In genomic region chr12:90027023-90027422, GRCm38 (mm10) we compare ENCODE assay signal across 10 mouse cellular contexts.
DNase-seq lines count a peak whose midpoint lies in the region; TF ChIP-seq lines count a peak whose summit lies in the region.
"Had no signal": no experiment of that assay in that cellular context is flagged by ENCODE, and none has a peak within 500 bp of the region (broad histone marks: within the 10 kb centered on the region; RNA-seq: fewer than 3 reads in every experiment).

No protein-coding gene starts in this region.

- no peaks in the 10 kb centered on the region for H3K4me1 ChIP-seq in kidney, adult 2 months (ENCODE audit: control insufficient read depth, insufficient read depth, low read length)
- H3K4me1 ChIP-seq: forebrain, embryonic 12.5 days; megakaryocyte, embryonic 14.5 days; stomach, embryonic 15.5 days had no signal

- intact Hi-C loops in heart, postnatal 25 days (cut with DNase I): no loop called here
- intact Hi-C loops in left cerebral cortex, postnatal 36 days (cut with DNase I): no loop called here

- no peaks in the 10 kb centered on the region for H3K27me3 ChIP-seq in kidney, adult 2 months (replicated peaks; ENCODE audit: control insufficient read depth, insufficient read depth, low read length)
- H3K27me3 ChIP-seq: forebrain, embryonic 12.5 days; megakaryocyte, embryonic 14.5 days; stomach, embryonic 15.5 days had no signal

- H3K27ac ChIP-seq in kidney, adult 2 months (ENCODE audit: insufficient read depth, low read depth, low read length): no peak overlapping the region
- H3K27ac ChIP-seq: forebrain, embryonic 12.5 days; stomach, embryonic 15.5 days had no signal

- H3K36me3 ChIP-seq in kidney, adult 2 months (ENCODE audit: control insufficient read depth, insufficient read depth, low read length): no peaks in the 10 kb centered on the region
- H3K36me3 ChIP-seq: forebrain, embryonic 12.5 days; stomach, embryonic 15.5 days had no signal

- 58% methylated on average over 3 of the region's 3 CpGs for WGBS in kidney, adult 2 months

- TF ChIP-seq CTCF in kidney, adult 2 months (conservative IDR thresholded peaks at IDR 0.05; ENCODE audit: insufficient read depth, insufficient read length, low read depth, low read length): no peak

- H3K4me3 ChIP-seq in kidney, adult 2 months (ENCODE audit: insufficient read depth, low read depth, low read length): no peak overlapping the region
- H3K4me3 ChIP-seq: forebrain, embryonic 12.5 days; megakaryocyte, embryonic 14.5 days; stomach, embryonic 15.5 days had no signal

- TF ChIP-seq POLR2A in kidney, adult 2 months (IDR thresholded peaks at IDR 0.05; ENCODE audit: low read depth, low read length): no peak

- peak; percentile 3 for DNase-seq in kidney, adult 2 months
- no peak for DNase-seq in kidney, adult 8-10 months
- peak; percentile 59 for DNase-seq in brain, adult 2 months (ENCODE audit: low read depth, low spot score)
- DNase-seq in cerebellum, adult 9-10 months: peak; percentile 52
- peak; percentile 2 for DNase-seq in heart, postnatal 25 days (ENCODE audit: low spot score)
- DNase-seq in left cerebral cortex, postnatal 36 days (ENCODE audit: low spot score in 2 of 2): no peak
- no peak for DNase-seq in layer of hippocampus, postnatal 10 days (ENCODE audit: low spot score in 2 of 2)

Comparison
In these comparisons a context has a peak if more than half of its experiments do, and no peak if none do; other contexts are left out.
1. DNase-seq: peak in kidney, adult 2 months (single experiment), brain, adult 2 months (single experiment), cerebellum, adult 9-10 months (single experiment) and heart, postnatal 25 days (single experiment); none in kidney, adult 8-10 months (0 of 2), left cerebral cortex, postnatal 36 days (0 of 2) and layer of hippocampus, postnatal 10 days (0 of 2).